Mouse (Mus musculus): ENCODE results near the gene Gsk3b. TPM values are rescaled to one million over a fixed set of nuclear protein-coding genes. Genes with fewer than 3 reads are reported as not detected.
A peak's percentile ranks its signal among the peaks of the same experiment; 100 is the strongest.

The Gsk3b gene
- total and polyA plus RNA-seq, 3 experiments: 9.3 to 93.8 (median 49.2) TPM

GRCm38 (mm10) chr16:38131041-38131440 is 42.2 kb downstream of the Gsk3b start:
- ATAC-seq (ENCODE audit: extremely low read depth, insufficient number of reproducible peaks, low FRiP score, poor library complexity, severe bottlenecking): no peak
- H3K9me3 ChIP-seq (replicated peaks): no peaks in the 10 kb centered on the region
- H3K36me3 ChIP-seq (replicated peaks): peaks cover 26% of the 10 kb centered on the region
- no peak for DNase-seq (ENCODE audit: low spot score)
- TF ChIP-seq TAL1 (conservative IDR thresholded peaks at IDR 0.05; ENCODE audit: low read depth, low read length): no peak
- TF ChIP-seq GATA1 (IDR thresholded peaks at IDR 0.05; ENCODE audit: borderline replicate concordance, low read length): no peak
- no peak for TF ChIP-seq GATA2 (IDR thresholded peaks at IDR 0.05; ENCODE audit: borderline replicate concordance, low read depth, low read length)
- TF ChIP-seq POLR2AphosphoS5 (IDR thresholded peaks at IDR 0.05; ENCODE audit: insufficient replicate concordance, low read depth, low read length): no peak
- TF ChIP-seq CTCF (IDR thresholded peaks at IDR 0.05; ENCODE audit: low read depth, low read length): no peak
- no peaks in the 10 kb centered on the region for H3K27me3 ChIP-seq (ENCODE audit: insufficient read depth, low read length)
- H3K4me3 ChIP-seq (ENCODE audit: low read depth, low read length): no peak overlapping the region
- peaks cover 39% of the 10 kb centered on the region for H3K4me1 ChIP-seq (ENCODE audit: insufficient read depth, low read depth, low read length)

- H3K36me3 ChIP-seq (replicated peaks): peaks cover 28% of the 10 kb centered on the region
- no peaks in the 10 kb centered on the region for H3K9me3 ChIP-seq (replicated peaks)
- DNase-seq (ENCODE audit: low spot score) (peak; percentile 23), ATAC-seq (ENCODE audit: extremely low read depth, insufficient number of reproducible peaks, low FRiP score, poor library complexity, severe bottlenecking) (peak; percentile 59)
- TF ChIP-seq GATA1 (IDR thresholded peaks at IDR 0.05; ENCODE audit: borderline replicate concordance, low read length): no peak
- no peak for TF ChIP-seq POLR2AphosphoS5 (IDR thresholded peaks at IDR 0.05; ENCODE audit: insufficient replicate concordance, low read depth, low read length)
- no peak for TF ChIP-seq CTCF (IDR thresholded peaks at IDR 0.05; ENCODE audit: low read depth, low read length)
- no peak for TF ChIP-seq TAL1 (conservative IDR thresholded peaks at IDR 0.05; ENCODE audit: low read depth, low read length)
- no peak for TF ChIP-seq GATA2 (IDR thresholded peaks at IDR 0.05; ENCODE audit: borderline replicate concordance, low read depth, low read length)
- H3K4me1 ChIP-seq (ENCODE audit: insufficient read depth, low read depth, low read length): peaks cover 40% of the 10 kb centered on the region
- no peak overlapping the region for H3K4me3 ChIP-seq (ENCODE audit: low read depth, low read length)
- no peaks in the 10 kb centered on the region for H3K27me3 ChIP-seq (ENCODE audit: insufficient read depth, low read length)
Measured at GRCm38 (mm10) chr16:38131756-38132155, 43.0 kb downstream of the Gsk3b start.

- no peak overlapping the region for H3K4me3 ChIP-seq (ENCODE audit: low read depth, low read length)
- peaks cover 42% of the 10 kb centered on the region for H3K4me1 ChIP-seq (ENCODE audit: insufficient read depth, low read depth, low read length)
- DNase-seq (ENCODE audit: low spot score): no peak
- TF ChIP-seq CTCF (IDR thresholded peaks at IDR 0.05; ENCODE audit: low read depth, low read length) (no peak), GATA2 (IDR thresholded peaks at IDR 0.05; ENCODE audit: borderline replicate concordance, low read depth, low read length) (no peak), POLR2AphosphoS5 (IDR thresholded peaks at IDR 0.05; ENCODE audit: insufficient replicate concordance, low read depth, low read length) (no peak)
- H3K9me3 ChIP-seq (replicated peaks): no peaks in the 10 kb centered on the region
- no peaks in the 10 kb centered on the region for H3K27me3 ChIP-seq (ENCODE audit: insufficient read depth, low read length)
- H3K36me3 ChIP-seq (replicated peaks): peaks cover 29% of the 10 kb centered on the region
- ATAC-seq (ENCODE audit: extremely low read depth, insufficient number of reproducible peaks, low FRiP score, poor library complexity, severe bottlenecking): no peak
Measured at GRCm38 (mm10) chr16:38132210-38132609, 43.4 kb downstream of the Gsk3b start.

- H3K4me1 ChIP-seq (ENCODE audit: insufficient read depth, low read depth, low read length): peaks cover 11% of the 10 kb centered on the region
- H3K4me3 ChIP-seq (ENCODE audit: low read depth, low read length): no peak overlapping the region
- H3K9me3 ChIP-seq (replicated peaks): no peaks in the 10 kb centered on the region
- no peak for ATAC-seq (ENCODE audit: extremely low read depth, insufficient number of reproducible peaks, low FRiP score, poor library complexity, severe bottlenecking)
- no peak for TF ChIP-seq CTCF (IDR thresholded peaks at IDR 0.05; ENCODE audit: low read depth, low read length)
- TF ChIP-seq POLR2AphosphoS5 (IDR thresholded peaks at IDR 0.05; ENCODE audit: insufficient replicate concordance, low read depth, low read length): no peak
- TF ChIP-seq GATA2 (IDR thresholded peaks at IDR 0.05; ENCODE audit: borderline replicate concordance, low read depth, low read length): no peak
- TF ChIP-seq GATA1 (IDR thresholded peaks at IDR 0.05; ENCODE audit: borderline replicate concordance, low read length): no peak
- H3K36me3 ChIP-seq (replicated peaks): peaks cover 47% of the 10 kb centered on the region
- DNase-seq (ENCODE audit: low spot score): no peak
- H3K27me3 ChIP-seq (ENCODE audit: insufficient read depth, low read length): no peaks in the 10 kb centered on the region
Measured at GRCm38 (mm10) chr16:38137296-38137695, 48.5 kb downstream of the Gsk3b start.

- DNase-seq (ENCODE audit: low spot score): no peak
- Histone ChIP-seq H3K36me3 (replicated peaks) (peaks cover 33% of the 10 kb centered on the region), H3K27me3 (ENCODE audit: insufficient read depth, low read length) (no peaks in the 10 kb centered on the region), H3K4me3 (ENCODE audit: low read depth, low read length) (no peak overlapping the region), H3K9me3 (replicated peaks) (no peaks in the 10 kb centered on the region), H3K4me1 (ENCODE audit: insufficient read depth, low read depth, low read length) (no peaks in the 10 kb centered on the region)
- TF ChIP-seq POLR2AphosphoS5 (IDR thresholded peaks at IDR 0.05; ENCODE audit: insufficient replicate concordance, low read depth, low read length) (no peak), GATA2 (IDR thresholded peaks at IDR 0.05; ENCODE audit: borderline replicate concordance, low read depth, low read length) (no peak), TAL1 (conservative IDR thresholded peaks at IDR 0.05; ENCODE audit: low read depth, low read length) (no peak), CTCF (IDR thresholded peaks at IDR 0.05; ENCODE audit: low read depth, low read length) (no peak), GATA1 (IDR thresholded peaks at IDR 0.05; ENCODE audit: borderline replicate concordance, low read length) (no peak)
- no peak for ATAC-seq (ENCODE audit: extremely low read depth, insufficient number of reproducible peaks, low FRiP score, poor library complexity, severe bottlenecking)
Measured at GRCm38 (mm10) chr16:38144898-38145297, 56.1 kb downstream of the Gsk3b start.

- Histone ChIP-seq H3K36me3 (replicated peaks) (peaks cover 23% of the 10 kb centered on the region), H3K9me3 (replicated peaks) (no peaks in the 10 kb centered on the region), H3K27me3 (ENCODE audit: insufficient read depth, low read length) (no peaks in the 10 kb centered on the region), H3K4me3 (ENCODE audit: low read depth, low read length) (no peak overlapping the region), H3K4me1 (ENCODE audit: insufficient read depth, low read depth, low read length) (no peaks in the 10 kb centered on the region; the same call in 1 of the 2 replicates)
- ATAC-seq (ENCODE audit: extremely low read depth, insufficient number of reproducible peaks, low FRiP score, poor library complexity, severe bottlenecking): no peak
- DNase-seq (ENCODE audit: low spot score): no peak
- TF ChIP-seq POLR2AphosphoS5 (IDR thresholded peaks at IDR 0.05; ENCODE audit: insufficient replicate concordance, low read depth, low read length) (no peak), GATA1 (IDR thresholded peaks at IDR 0.05; ENCODE audit: borderline replicate concordance, low read length) (no peak)
Measured at GRCm38 (mm10) chr16:38150555-38150954, 61.8 kb downstream of the Gsk3b start.
